Mouse (Mus musculus): Measurements from ENCODE around the gene Olfr64. TPM values are rescaled to one million over a fixed set of nuclear protein-coding genes. Genes with fewer than 3 reads are reported as not detected.

The Olfr64 gene
- polyA plus RNA-seq (2017; shearing (Covaris generic)), result not detected

DNA sequence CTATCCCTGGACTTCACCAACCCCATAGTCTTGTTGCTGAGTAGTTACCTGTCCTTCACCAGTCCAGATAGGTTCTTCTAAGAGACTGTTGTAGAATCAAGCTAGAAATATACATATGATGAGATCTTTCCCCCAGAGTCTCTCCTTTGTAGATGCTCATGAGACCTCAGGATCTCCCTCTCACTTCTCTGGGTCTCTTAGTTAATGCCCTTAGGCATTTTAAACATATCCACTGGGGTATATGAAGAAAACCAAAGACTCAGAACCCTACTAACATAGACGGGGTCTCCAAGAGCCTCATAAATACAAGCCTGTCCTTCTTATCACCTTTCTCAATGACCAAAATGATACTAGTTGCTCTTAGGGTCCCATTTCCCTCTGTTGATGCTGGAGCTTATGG, at the start of gene Olfr64:
TSS of gene Olfr64 (minus strand) at position 101 of the 400 bp plus-strand sequence.

GRCm38 (mm10) chr7:103934264-103934663, 40.0 kb upstream of the Olfr64 start, which contains the start of gene Olfr632:
Gene Olfr632, plus strand, starts transcription at chr7:103934347.

DNA sequence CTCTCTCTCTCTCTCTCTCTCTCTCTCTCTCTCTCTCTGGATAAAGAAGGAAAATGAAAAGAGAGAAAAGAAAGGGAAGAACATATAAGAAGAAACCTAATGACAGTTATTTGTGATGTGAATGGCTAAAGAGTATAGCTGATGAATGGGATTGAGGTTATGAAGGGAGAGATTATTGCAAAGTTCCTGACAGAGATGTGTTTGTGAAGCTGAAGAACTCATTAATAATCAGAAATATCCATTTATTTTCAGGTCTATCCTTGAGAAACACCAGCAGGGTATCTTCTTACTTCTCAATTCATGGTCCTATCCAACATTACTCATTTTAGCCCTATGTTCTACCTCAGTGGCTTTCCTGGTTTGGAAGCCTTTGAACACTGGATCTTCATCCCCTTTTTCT, 34.2 kb upstream of the Olfr64 start, which contains the start of gene Olfr631:
TSS of gene Olfr631 (plus strand) at position 301 of the 400 bp plus-strand sequence.

DNA sequence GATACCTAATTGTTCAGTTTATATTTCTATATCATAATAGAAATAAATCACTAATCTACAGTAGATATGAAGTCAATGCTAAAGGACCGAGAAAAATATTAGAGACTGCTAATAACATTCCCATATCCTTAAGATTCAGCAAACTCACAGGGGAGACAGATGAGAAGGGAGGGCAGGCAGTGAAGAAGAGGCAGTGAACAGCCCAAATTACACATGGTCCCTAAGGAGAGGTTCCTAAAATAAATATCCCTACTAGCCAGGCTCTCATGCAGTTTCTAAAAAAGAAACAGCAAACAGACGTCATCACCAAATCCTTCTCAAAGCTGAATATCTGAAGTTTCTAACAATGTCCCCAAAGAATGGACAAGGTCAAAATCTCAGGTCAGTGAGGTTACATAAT, 8.9 kb upstream of the Olfr64 start, which contains the start of gene Olfr65:
TSS of gene Olfr65 (plus strand) at position 301 of the 400 bp plus-strand sequence.

DNA sequence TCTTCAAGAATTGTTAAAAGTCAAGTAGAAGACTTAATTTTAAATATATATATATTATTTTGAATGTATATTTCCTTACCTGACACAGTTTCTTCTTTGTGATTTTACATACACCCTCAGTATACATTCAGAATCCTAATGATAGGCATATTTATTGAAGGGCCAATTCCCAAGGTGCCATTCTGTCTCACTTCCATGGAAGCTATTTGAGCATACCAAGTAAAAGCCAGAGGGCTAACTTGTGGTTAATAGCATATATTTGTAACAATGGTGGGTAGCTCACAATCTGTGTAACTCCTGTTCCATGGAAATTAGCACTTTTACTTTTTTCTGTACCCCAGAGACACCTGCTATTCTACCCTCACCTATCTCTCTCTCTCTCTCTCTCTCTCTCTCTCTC, 8.1 kb downstream of the Olfr64 start, which contains the start of gene Olfr66:
TSS of gene Olfr66 (minus strand) at position 101 of the 400 bp plus-strand sequence.

GRCm38 (mm10) chr7:103853090-103853489, 41.2 kb downstream of the Olfr64 start, which contains the start of gene Hbb-y:
Gene Hbb-y, minus strand, starts transcription at chr7:103853216.

DNA sequence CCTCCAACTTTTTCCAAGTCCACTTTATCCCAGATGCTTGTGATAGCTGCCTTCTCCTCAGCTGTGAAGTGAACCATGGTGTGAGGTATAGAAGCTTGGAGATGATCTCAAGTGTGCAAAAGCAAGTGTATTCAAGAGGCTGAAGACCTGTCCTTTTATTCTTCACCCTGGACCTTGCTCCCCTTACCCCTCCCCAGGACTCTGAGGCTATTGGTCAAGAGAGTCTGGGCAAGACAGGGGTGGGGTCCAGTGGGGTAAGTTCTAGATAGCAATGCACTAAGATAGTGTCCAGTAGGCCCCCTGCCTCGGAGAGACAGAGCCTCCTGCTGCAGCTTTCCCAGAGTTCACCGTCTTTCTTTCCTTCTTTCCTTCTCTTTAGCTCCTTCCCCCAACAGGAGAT, 51.3 kb downstream of the Olfr64 start, which contains the start of gene Hbb-bh1:
TSS of gene Hbb-bh1 (minus strand) at position 131 of the 400 bp plus-strand sequence.

DNA sequence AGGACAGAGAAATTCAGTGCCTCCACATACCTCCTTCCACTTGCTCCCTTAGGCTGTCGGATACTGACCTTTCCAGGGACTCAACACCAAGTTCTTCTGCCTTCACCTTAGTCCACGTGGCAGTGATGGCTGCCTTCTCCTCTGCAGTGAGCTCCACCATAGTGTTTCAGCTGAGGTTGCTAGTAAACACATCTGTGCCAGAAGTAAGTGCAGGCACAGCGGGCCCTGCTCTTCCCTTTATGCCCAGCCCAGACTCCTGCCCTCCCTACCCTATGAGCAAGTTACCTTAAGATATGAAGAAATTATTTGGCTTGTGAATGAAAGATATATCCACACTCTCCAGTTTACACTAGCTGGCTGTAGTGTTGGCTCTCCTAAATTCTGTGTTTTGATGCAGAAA, 54.0 kb downstream of the Olfr64 start, which contains the start of gene Hbb-bh2:
TSS of gene Hbb-bh2 (minus strand) at position 253 of the 400 bp plus-strand sequence.

Other genes starting within 250 kb of the Olfr64 start
- not detected for gene Olfr623, start 230.8 kb downstream of the Olfr64 start, polyA plus RNA-seq (2017; shearing (Covaris generic))
- not detected for gene Olfr624, start 223.3 kb downstream of the Olfr64 start, polyA plus RNA-seq (2017; shearing (Covaris generic))
- not detected for gene Olfr625-ps1, start 211.8 kb downstream of the Olfr64 start, polyA plus RNA-seq (2017; shearing (Covaris generic))
- not detected for gene Olfr243, start 179.8 kb downstream of the Olfr64 start, polyA plus RNA-seq (2017; shearing (Covaris generic))
- not detected for gene Olfr628, start 164.1 kb downstream of the Olfr64 start, polyA plus RNA-seq (2017; shearing (Covaris generic))
- not detected for gene Olfr629, start 149.5 kb downstream of the Olfr64 start, polyA plus RNA-seq (2017; shearing (Covaris generic))
- not detected for gene Olfr630, start 137.2 kb downstream of the Olfr64 start, polyA plus RNA-seq (2017; shearing (Covaris generic))
- not detected for gene Olfr69, start 122.9 kb downstream of the Olfr64 start, polyA plus RNA-seq (2017; shearing (Covaris generic))
- gene Olfr68, start 114.8 kb downstream of the Olfr64 start, polyA plus RNA-seq (2017; shearing (Covaris generic)), result 0.14 TPM
- gene Olfr67, start 102.7 kb downstream of the Olfr64 start, polyA plus RNA-seq (2017; shearing (Covaris generic)), result not detected
- gene Hbb-bt, start 80.5 kb downstream of the Olfr64 start, polyA plus RNA-seq (2017; shearing (Covaris generic)), result not detected
- gene Hbb-bs, start 66.4 kb downstream of the Olfr64 start, polyA plus RNA-seq (2017; shearing (Covaris generic)), result 1.6 TPM
- not detected for gene Hbb-bh2, start 54.0 kb downstream of the Olfr64 start, polyA plus RNA-seq (2017; shearing (Covaris generic))
- not detected for gene Hbb-bh1, start 51.3 kb downstream of the Olfr64 start, polyA plus RNA-seq (2017; shearing (Covaris generic))
- not detected for gene Hbb-y, start 41.3 kb downstream of the Olfr64 start, polyA plus RNA-seq (2017; shearing (Covaris generic))
- gene Olfr66, start 8.2 kb downstream of the Olfr64 start, polyA plus RNA-seq (2017; shearing (Covaris generic)), result not detected
- not detected for gene Olfr65, start 9.0 kb upstream of the Olfr64 start, polyA plus RNA-seq (2017; shearing (Covaris generic))
- gene Olfr631, start 34.3 kb upstream of the Olfr64 start, polyA plus RNA-seq (2017; shearing (Covaris generic)), result not detected
- not detected for gene Olfr632, start 39.9 kb upstream of the Olfr64 start, polyA plus RNA-seq (2017; shearing (Covaris generic))
- not detected for gene Olfr633, start 50.0 kb upstream of the Olfr64 start, polyA plus RNA-seq (2017; shearing (Covaris generic))
- gene Olfr635, start 76.7 kb upstream of the Olfr64 start, polyA plus RNA-seq (2017; shearing (Covaris generic)), result 0.06 TPM
- not detected for gene Olfr638, start 104.3 kb upstream of the Olfr64 start, polyA plus RNA-seq (2017; shearing (Covaris generic))
- gene Olfr639, start 122.8 kb upstream of the Olfr64 start, polyA plus RNA-seq (2017; shearing (Covaris generic)), result not detected
- gene Olfr640, start 131.1 kb upstream of the Olfr64 start, polyA plus RNA-seq (2017; shearing (Covaris generic)), result not detected
- gene Olfr641, start 141.0 kb upstream of the Olfr64 start, polyA plus RNA-seq (2017; shearing (Covaris generic)), result not detected
- gene Olfr642, start 158.2 kb upstream of the Olfr64 start, polyA plus RNA-seq (2017; shearing (Covaris generic)), result not detected
- 0.25 TPM for gene 4930516K23Rik, start 167.0 kb upstream of the Olfr64 start, polyA plus RNA-seq (2017; shearing (Covaris generic))
- not detected for gene Olfr644, start 177.4 kb upstream of the Olfr64 start, polyA plus RNA-seq (2017; shearing (Covaris generic))
- gene Olfr645, start 191.0 kb upstream of the Olfr64 start, polyA plus RNA-seq (2017; shearing (Covaris generic)), result not detected
- gene Olfr646, start 210.4 kb upstream of the Olfr64 start, polyA plus RNA-seq (2017; shearing (Covaris generic)), result not detected
- gene Ubqln5, start 235.3 kb upstream of the Olfr64 start, polyA plus RNA-seq (2017; shearing (Covaris generic)), result not detected
- gene Olfr643, start 242.9 kb upstream of the Olfr64 start, polyA plus RNA-seq (2017; shearing (Covaris generic)), result not detected
- not detected for gene Ubqln3, start 248.8 kb upstream of the Olfr64 start, polyA plus RNA-seq (2017; shearing (Covaris generic))